Mouse (Mus musculus): ENCODE measurements around the gene Tnk1.

DNA sequence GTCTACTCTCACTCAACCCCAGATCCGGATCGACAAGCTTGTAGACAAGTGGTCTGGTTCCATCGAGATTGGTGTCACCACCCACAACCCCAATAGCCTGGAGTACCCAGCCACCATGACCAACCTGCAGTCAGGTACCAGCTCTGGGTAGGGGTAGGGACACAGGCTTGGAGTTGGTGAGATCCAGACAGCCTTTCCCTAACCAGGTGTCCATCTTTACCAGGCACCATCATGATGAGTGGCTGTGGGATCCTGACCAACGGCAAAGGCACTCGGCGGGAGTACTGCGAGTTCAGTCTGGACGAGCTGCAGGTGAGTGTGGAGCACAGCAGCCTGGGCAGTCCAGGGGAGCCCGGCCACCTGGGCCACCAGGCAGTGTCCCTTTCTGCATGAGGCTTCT is 45.8 kb upstream of the Tnk1 start:
- TF ChIP-seq CTCF (IDR thresholded peaks at IDR 0.05; ENCODE audit: low read depth) (no peak), EP300 (IDR thresholded peaks at IDR 0.05; ENCODE audit: low read depth) (no peak)

Data from liver, postnatal 0 days (tissue).